Mouse (Mus musculus) stomach, postnatal 0 days (tissue): ENCODE data around the gene Astn2.

Experiments
- CTCF ChIP-seq: IDR thresholded peaks from 2 replicates; pipeline ENCODE4 v1.5.1; 2016; ENCODE audit warnings: antibody characterized with exemption, low read depth, mild to moderate bottlenecking, moderate library complexity
- EP300 ChIP-seq: optimal IDR thresholded peaks from 2 replicates; pipeline ENCODE3; 2016; ENCODE audit warnings: antibody characterized with exemption

- no peak for TF ChIP-seq CTCF
- TF ChIP-seq EP300: no peak
These were observed 962.7 kb downstream of the Astn2 start for GRCm38 (mm10) chr4:65441746-65442145.
